Mouse (Mus musculus) bone marrow, adult 2 months (tissue): Measurements from ENCODE around the gene Shc3.

Experiments
- CTCF ChIP-seq: fragments of 200-500 bp; IDR thresholded peaks from 2 replicates; pipeline ENCODE4 v1.5.1; 2011; ENCODE audit warnings: low read length, control low read depth; ENCODE audit not compliant: control insufficient read depth, insufficient read depth
- POLR2A ChIP-seq: fragments of 200-500 bp; IDR thresholded peaks from 2 replicates; pipeline ENCODE4 v1.6.1; 2011; ENCODE audit warnings: low read depth, mild to moderate bottlenecking, control low read depth, low read length, borderline replicate concordance; ENCODE audit not compliant: control insufficient read depth

DNA sequence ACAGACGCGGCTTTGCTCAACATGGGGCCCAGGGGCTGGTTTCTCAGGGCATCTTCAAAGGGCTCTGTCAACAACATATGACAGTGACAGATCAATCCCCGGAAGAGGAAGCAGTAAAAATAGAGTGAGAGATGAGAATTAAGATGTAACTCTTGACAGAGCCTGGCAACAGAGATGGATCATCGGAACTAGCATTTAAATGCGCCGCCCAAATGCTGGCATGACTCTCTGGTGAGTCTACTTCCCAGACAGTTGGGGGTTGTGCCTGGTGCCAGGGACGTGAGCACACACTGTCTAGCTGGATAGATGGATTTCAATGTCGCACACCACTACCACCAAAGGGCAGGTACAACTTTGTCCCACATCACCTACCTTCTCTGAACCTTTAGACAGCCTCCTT lies 126.3 kb downstream of the Shc3 start:
- no peak for TF ChIP-seq CTCF
- TF ChIP-seq POLR2A, result no peak
